Mouse (Mus musculus): ENCODE results near the gene Rsbn1. TPM values are rescaled to one million over a fixed set of nuclear protein-coding genes. Genes with fewer than 3 reads are reported as not detected.

Rsbn1 gene
- polyA plus RNA-seq, 1 experiment from 2014 or later, result 20.6 TPM

GRCm38 (mm10) chr3:103893374-103893773, 20.5 kb upstream of the Rsbn1 start:
- Histone ChIP-seq H3K4me3 (ENCODE audit: low read depth, low read length) (no peak overlapping the region), H3K36me3 (replicated peaks; ENCODE audit: control insufficient read depth, insufficient read depth, low read depth, low read length) (no peaks in the 10 kb centered on the region), H3K9me3 (replicated peaks; ENCODE audit: control insufficient read depth, low read length) (no peaks in the 10 kb centered on the region), H3K4me2 (ENCODE audit: low read depth, low read length) (no peak overlapping the region), H3K4me1 (ENCODE audit: control insufficient read depth, insufficient read depth, low read length) (no peaks in the 10 kb centered on the region), H3K9ac (replicated peaks; ENCODE audit: low read length) (no peak overlapping the region), H3K27ac (replicated peaks; ENCODE audit: low read depth, low read length) (no peak overlapping the region), H3K27me3 (ENCODE audit: control insufficient read depth, insufficient read depth, low read length) (no peaks in the 10 kb centered on the region)
- DNase-seq (ENCODE audit: low spot score), result no peak
- no peak for ATAC-seq (replicated peaks; ENCODE audit: insufficient number of reproducible peaks, low FRiP score, low TSS enrichment, low read depth)
- WGBS, result 84% methylated on average over 3 of the region's 3 CpGs

DNA sequence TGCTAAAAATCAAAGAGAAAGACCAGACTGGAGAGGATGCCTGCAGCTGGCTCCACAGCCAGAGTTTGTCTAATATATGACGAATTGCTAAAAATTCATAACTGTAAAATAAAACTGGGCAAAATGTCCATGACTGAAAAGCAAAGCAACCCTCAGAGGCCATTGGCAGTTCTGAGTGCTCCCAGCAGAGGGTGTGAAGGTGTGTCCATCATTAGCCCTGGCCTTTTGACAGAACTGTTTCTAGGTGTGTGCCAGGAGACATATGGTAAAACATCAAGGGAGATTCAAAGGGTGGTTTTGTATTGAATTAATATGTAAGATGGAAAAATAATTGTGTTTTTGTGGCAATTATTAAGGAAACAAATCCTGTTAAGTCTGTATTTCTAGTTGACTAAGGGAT, 9.2 kb upstream of the Rsbn1 start:
- no peaks in the 10 kb centered on the region for H3K36me3 ChIP-seq (replicated peaks; ENCODE audit: control insufficient read depth, insufficient read depth, low read depth, low read length)
- no peaks in the 10 kb centered on the region for H3K9me3 ChIP-seq (replicated peaks; ENCODE audit: control insufficient read depth, low read length)
- H3K9ac ChIP-seq (replicated peaks; ENCODE audit: low read length), result no peak overlapping the region
- WGBS, result 90% methylated on average over 1 of the region's 1 CpGs
- no peak overlapping the region for H3K27ac ChIP-seq (replicated peaks; ENCODE audit: low read depth, low read length)
- no peak overlapping the region for H3K4me2 ChIP-seq (ENCODE audit: low read depth, low read length)
- no peaks in the 10 kb centered on the region for H3K27me3 ChIP-seq (ENCODE audit: control insufficient read depth, insufficient read depth, low read length)
- ATAC-seq (replicated peaks; ENCODE audit: insufficient number of reproducible peaks, low FRiP score, low TSS enrichment, low read depth), result no peak
- no peaks in the 10 kb centered on the region for H3K4me1 ChIP-seq (ENCODE audit: control insufficient read depth, insufficient read depth, low read length)
- peak; percentile 21 for DNase-seq (ENCODE audit: low spot score)
- no peak overlapping the region for H3K4me3 ChIP-seq (ENCODE audit: low read depth, low read length)

GRCm38 (mm10) chr3:103907335-103908030, 6.4 kb upstream of the Rsbn1 start:
- Histone ChIP-seq H3K36me3 (replicated peaks; ENCODE audit: control insufficient read depth, insufficient read depth, low read depth, low read length) (no peaks in the 10 kb centered on the region), H3K27me3 (ENCODE audit: control insufficient read depth, insufficient read depth, low read length) (no peaks in the 10 kb centered on the region), H3K4me2 (ENCODE audit: low read depth, low read length) (no peak overlapping the region), H3K9me3 (replicated peaks; ENCODE audit: control insufficient read depth, low read length) (no peaks in the 10 kb centered on the region), H3K4me1 (ENCODE audit: control insufficient read depth, insufficient read depth, low read length) (no peaks in the 10 kb centered on the region), H3K4me3 (ENCODE audit: low read depth, low read length) (no peak overlapping the region), H3K9ac (replicated peaks; ENCODE audit: low read length) (no peak overlapping the region), H3K27ac (replicated peaks; ENCODE audit: low read depth, low read length) (no peak overlapping the region)
- ATAC-seq (replicated peaks; ENCODE audit: insufficient number of reproducible peaks, low FRiP score, low TSS enrichment, low read depth), result no peak
- 83% methylated on average over 5 of the region's 5 CpGs for WGBS
- no peak for DNase-seq (ENCODE audit: low spot score)

DNA sequence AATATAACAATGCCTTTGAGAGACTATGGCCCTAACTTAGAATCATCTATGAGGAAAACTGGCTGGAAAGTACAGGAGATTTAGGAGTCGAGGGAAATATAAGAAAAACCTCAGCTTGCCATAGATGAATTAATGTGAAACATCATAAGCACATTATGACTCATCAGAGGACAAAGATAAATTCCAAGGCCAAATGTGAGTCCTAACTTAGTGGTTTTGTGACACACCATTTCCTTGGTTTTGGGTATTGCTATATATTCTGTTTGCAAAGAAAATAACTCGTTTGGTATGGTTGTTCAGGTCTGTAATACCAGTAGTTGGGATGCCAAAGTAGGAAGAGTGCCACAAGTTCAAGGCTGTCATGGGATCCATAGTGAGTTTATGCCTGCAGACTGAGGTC, 5.1 kb upstream of the Rsbn1 start:
- Histone ChIP-seq H3K9ac (replicated peaks; ENCODE audit: low read length) (no peak overlapping the region), H3K27me3 (ENCODE audit: control insufficient read depth, insufficient read depth, low read length) (no peaks in the 10 kb centered on the region), H3K4me3 (ENCODE audit: low read depth, low read length) (no peak overlapping the region), H3K4me1 (ENCODE audit: control insufficient read depth, insufficient read depth, low read length) (no peaks in the 10 kb centered on the region), H3K4me2 (ENCODE audit: low read depth, low read length) (no peak overlapping the region), H3K27ac (replicated peaks; ENCODE audit: low read depth, low read length) (no peak overlapping the region), H3K9me3 (replicated peaks; ENCODE audit: control insufficient read depth, low read length) (no peaks in the 10 kb centered on the region), H3K36me3 (replicated peaks; ENCODE audit: control insufficient read depth, insufficient read depth, low read depth, low read length) (no peaks in the 10 kb centered on the region)
- ATAC-seq (replicated peaks; ENCODE audit: insufficient number of reproducible peaks, low FRiP score, low TSS enrichment, low read depth), result no peak
- DNase-seq (ENCODE audit: low spot score), result no peak
- WGBS, result 76% methylated on average over 2 of the region's 2 CpGs

DNA sequence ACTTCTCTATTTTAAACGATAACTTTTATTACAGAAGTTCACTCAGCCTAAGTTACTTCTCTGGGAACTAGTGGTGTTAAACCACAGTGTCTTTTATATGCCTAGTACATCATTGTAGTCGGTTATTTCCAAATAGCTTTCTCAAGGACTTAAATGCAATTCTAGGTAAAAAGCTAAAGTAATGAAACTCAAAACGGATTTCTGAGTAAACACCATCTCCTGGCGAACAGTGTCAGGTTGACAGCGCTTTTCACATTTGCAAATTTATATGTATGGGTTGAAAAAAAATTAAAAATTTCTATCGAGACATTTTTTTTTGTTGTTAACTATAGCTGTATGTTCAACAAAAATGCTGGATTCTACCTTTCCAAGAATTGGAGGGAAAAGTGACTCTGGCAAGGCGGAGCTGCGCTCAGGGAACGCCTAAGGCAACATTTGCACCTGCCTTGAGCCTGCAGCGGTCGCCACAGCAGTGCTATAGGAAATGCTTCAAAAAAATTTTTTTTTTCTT, 414 bp upstream of the Rsbn1 start:
- peak; percentile 59 for DNase-seq (ENCODE audit: low spot score)
- 0 out of 2 replicates have a peak, but pooled peaks have one; percentile 11 for ATAC-seq (replicated peaks; ENCODE audit: insufficient number of reproducible peaks, low FRiP score, low TSS enrichment, low read depth)
- H3K27ac ChIP-seq (replicated peaks; ENCODE audit: low read depth, low read length), result peak overlapping the region; percentile 88; the same call in 1 of the 2 replicates
- no peaks in the 10 kb centered on the region for H3K27me3 ChIP-seq (ENCODE audit: control insufficient read depth, insufficient read depth, low read length)
- WGBS, result 8% methylated on average over 11 of the region's 11 CpGs
- peak overlapping the region; percentile 45 for H3K9ac ChIP-seq (replicated peaks; ENCODE audit: low read length)
- H3K4me2 ChIP-seq (ENCODE audit: low read depth, low read length), result peak overlapping the region; percentile 49
- H3K9me3 ChIP-seq (replicated peaks; ENCODE audit: control insufficient read depth, low read length), result no peaks in the 10 kb centered on the region
- no peaks in the 10 kb centered on the region for H3K4me1 ChIP-seq (ENCODE audit: control insufficient read depth, insufficient read depth, low read length)
- H3K36me3 ChIP-seq (replicated peaks; ENCODE audit: control insufficient read depth, insufficient read depth, low read depth, low read length), result no peaks in the 10 kb centered on the region
- H3K4me3 ChIP-seq (ENCODE audit: low read depth, low read length), result peak overlapping the region; percentile 78

DNA sequence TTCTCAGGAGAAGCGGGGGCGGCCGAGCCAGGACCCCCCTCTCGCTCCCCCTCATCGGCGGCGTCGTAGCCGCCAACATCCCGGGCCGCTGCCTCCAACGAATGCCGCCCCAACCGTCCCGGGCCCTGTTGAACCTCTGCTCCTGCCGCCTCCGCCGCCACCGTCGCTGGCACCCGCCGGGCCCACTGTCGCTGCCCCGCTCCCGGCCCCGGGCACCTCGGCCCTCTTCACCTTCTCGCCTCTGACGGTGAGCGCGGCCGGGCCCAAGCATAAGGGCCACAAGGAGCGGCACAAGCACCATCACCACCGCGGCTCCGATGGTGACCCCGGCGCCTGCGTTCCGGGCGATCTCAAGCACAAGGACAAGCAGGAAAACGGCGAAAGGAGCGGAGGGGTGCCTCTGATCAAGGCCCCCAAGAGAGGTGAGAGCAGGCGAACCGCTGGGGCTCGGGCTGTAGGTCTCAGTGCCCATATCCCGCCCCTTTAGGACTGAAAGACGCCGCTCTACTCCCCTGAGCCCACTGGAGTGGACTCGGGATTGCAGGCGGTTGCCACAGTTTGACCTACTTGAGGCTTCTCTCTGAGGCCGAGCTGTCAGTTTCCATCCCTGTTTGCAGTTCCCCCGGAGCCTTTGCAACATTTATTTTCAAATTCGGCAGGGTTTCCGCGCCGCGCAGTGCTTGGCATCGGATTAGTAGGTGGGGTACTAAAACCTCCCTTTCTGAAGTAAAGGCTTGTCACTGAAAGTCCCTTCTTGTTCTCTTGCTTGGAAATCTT, 1.0 kb downstream of the Rsbn1 start:
- no peaks in the 10 kb centered on the region for H3K27me3 ChIP-seq (ENCODE audit: control insufficient read depth, insufficient read depth, low read length)
- peak overlapping the region; percentile 84 for H3K9ac ChIP-seq (replicated peaks; ENCODE audit: low read length)
- no peaks in the 10 kb centered on the region for H3K4me1 ChIP-seq (ENCODE audit: control insufficient read depth, insufficient read depth, low read length)
- DNase-seq (ENCODE audit: low spot score) (peak; percentile 48), ATAC-seq (replicated peaks; ENCODE audit: insufficient number of reproducible peaks, low FRiP score, low TSS enrichment, low read depth) (peak; percentile 41)
- H3K9me3 ChIP-seq (replicated peaks; ENCODE audit: control insufficient read depth, low read length), result no peaks in the 10 kb centered on the region
- H3K4me3 ChIP-seq (ENCODE audit: low read depth, low read length), result peak overlapping the region; percentile 78
- H3K27ac ChIP-seq (replicated peaks; ENCODE audit: low read depth, low read length), result peak overlapping the region; percentile 88
- 0% methylated on average over 52 of the region's 60 CpGs for WGBS
- H3K36me3 ChIP-seq (replicated peaks; ENCODE audit: control insufficient read depth, insufficient read depth, low read depth, low read length), result no peaks in the 10 kb centered on the region
- peak overlapping the region; percentile 45 for H3K4me2 ChIP-seq (ENCODE audit: low read depth, low read length)

- H3K27ac ChIP-seq (replicated peaks; ENCODE audit: low read depth, low read length), result no peak overlapping the region
These were observed 1.6 kb downstream of the Rsbn1 start for GRCm38 (mm10) chr3:103915509-103915896.

More at GRCm38 (mm10) chr3:103915509-103915896, 1.6 kb downstream of the Rsbn1 start:
- Histone ChIP-seq H3K4me1 (ENCODE audit: control insufficient read depth, insufficient read depth, low read length) (no peaks in the 10 kb centered on the region), H3K4me2 (ENCODE audit: low read depth, low read length) (peak overlapping the region; percentile 45), H3K27me3 (ENCODE audit: control insufficient read depth, insufficient read depth, low read length) (no peaks in the 10 kb centered on the region), H3K9ac (replicated peaks; ENCODE audit: low read length) (peak overlapping the region; percentile 84), H3K4me3 (ENCODE audit: low read depth, low read length) (peak overlapping the region; percentile 78), H3K36me3 (replicated peaks; ENCODE audit: control insufficient read depth, insufficient read depth, low read depth, low read length) (no peaks in the 10 kb centered on the region), H3K9me3 (replicated peaks; ENCODE audit: control insufficient read depth, low read length) (no peaks in the 10 kb centered on the region)
- ATAC-seq (replicated peaks; ENCODE audit: insufficient number of reproducible peaks, low FRiP score, low TSS enrichment, low read depth), result no peak
- 9% methylated on average over 7 of the region's 7 CpGs for WGBS
- DNase-seq (ENCODE audit: low spot score), result peak; percentile 5
